Mouse (Mus musculus): ENCODE results near the gene Hipk1.
A peak's percentile ranks its signal among the peaks of the same experiment; 100 is the strongest.

The Hipk1 gene

DNA sequence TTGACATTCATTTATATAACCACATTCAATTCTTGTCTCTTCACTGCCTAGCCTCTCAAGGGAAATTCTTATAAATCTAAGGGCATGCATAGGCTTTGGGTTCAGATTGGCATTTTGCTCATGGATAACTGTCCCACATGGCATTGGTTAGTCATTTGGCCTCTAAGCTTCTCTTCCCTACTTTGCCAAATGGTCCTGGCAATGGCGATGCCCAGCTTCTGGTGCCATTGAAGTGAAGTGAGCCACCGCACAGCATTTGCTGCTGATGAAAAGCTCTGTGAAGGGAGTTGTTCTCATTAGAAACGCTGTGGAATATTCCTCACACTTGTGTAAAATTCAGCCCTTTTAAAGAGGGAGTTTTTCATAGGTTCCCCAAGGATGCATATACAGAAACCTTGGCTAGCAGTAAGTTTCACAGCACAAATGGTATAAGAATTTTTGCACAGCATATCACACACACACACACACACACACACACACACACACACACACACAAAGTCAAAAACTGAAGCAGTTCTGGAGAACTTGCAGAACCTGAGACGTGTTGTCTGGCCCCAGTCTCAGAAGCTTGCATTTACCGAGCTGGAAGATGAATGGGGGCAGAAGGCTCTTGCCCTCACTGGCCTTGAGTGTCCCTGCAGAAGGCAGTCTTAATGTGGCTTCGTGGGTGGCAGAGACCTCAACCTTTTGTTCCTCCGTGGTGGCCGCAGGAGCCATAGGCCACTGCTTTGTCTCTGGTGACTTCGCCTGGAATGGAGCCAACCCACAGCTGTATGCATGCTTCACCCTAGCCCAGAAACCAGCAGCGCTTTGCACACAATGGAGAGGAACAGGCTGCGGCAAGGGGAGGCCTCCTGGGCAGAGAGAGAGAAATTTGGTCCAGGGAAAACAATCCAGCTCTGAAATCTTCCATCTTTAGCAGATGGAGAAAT is 75.3 kb downstream of the Hipk1 start:
- DNase-seq: peak; percentile 46 to 56

DNA sequence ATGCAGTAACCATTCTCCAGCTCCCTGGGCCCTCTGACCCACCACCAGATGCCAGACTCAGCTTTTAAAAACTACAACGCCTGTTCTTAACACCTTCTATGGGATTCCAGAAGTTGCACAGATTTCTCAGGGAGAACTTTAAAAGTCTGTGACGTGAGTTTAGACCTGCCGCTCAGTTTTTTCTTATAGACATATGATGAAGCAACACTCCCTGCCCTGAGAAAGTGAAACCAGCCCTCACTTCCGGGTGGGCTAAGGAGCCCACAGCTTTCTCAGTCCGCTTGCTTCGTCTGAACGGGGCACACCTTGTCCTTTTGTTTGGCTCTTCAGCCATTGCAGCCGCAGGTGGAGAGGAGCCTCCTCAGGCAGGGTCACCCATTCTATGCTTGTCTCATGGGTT is 76.4 kb downstream of the Hipk1 start:
- no peak for DNase-seq

DNA sequence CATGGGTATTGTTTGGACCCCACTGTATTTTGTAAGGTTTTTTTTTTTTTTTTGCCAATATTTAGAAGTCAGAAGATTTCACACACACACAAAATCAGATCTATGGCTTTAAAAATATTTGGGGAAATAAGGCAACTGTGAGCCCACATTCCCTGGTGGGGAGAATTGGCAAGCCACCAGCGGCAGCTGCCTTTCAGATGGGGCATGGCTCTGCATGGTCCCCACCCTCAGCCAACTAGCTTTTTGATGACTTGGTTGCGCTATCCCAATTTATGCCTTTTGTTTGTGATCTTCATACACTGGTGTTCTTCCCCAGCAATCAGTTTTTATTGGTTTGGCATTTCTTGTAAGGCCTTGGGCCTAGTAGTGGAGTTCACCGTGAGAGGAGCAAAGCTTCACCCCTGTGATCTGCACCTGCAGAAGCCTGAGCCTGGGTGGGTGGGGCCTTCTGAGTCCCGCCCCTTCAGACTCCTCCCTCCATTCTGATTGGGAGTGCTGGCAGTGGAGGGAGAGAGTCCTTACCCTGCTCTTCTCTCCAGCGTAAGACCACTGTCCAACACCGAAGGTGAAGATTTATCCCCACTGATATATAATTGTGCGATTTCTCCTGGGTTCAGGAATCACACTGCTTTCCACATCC is 77.0 kb downstream of the Hipk1 start:
- DNase-seq: peak in 1 of 2 experiments; percentile 31

DNA sequence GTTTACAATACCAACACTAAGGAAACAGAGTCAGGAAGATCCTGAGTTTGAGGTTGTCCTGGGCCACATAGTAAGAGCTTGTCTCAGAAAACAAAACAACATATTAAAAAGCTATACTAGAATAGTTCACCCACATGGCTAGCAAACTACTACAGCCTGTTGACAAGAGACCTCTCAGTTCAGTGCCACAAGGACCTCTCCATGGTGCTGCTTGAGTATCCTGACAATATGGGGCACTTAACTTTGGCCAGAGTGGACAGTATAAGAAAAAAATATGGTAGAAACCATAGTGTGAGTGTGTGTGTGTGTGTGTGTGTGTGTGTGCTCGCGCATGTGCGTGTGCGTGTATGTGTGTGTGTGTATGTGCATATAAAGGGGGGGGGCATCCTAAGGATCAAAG is 79.2 kb downstream of the Hipk1 start:
- DNase-seq: no peak

DNA sequence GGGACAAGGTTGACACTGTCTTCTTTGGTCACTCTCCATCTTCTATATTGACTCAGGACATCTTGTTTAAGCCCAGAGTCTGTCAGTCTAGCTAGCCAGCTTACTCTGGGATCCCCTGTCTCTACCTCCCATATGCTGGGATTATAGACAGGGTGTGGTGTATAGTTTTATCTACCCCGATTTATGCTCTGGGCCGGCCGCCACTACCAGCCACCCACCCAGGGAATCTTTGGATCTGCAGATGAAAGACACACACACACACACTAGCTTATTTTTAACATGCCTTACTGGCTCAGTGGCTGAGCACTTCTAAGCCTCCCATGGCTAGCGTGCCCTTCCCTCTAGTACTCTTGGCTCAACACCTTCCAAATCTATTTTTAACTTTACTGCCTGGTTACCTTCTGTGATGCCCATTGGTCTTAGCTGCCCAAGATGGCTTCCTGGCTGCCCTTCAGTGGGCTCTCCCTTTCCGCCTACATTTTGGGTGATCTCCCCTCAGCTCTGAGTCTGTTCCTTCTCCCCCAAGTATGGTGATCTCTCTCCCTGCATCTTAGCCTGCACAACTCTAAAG is 81.8 kb downstream of the Hipk1 start:
- DNase-seq: peak in 1 of 2 experiments; percentile 22

DNA sequence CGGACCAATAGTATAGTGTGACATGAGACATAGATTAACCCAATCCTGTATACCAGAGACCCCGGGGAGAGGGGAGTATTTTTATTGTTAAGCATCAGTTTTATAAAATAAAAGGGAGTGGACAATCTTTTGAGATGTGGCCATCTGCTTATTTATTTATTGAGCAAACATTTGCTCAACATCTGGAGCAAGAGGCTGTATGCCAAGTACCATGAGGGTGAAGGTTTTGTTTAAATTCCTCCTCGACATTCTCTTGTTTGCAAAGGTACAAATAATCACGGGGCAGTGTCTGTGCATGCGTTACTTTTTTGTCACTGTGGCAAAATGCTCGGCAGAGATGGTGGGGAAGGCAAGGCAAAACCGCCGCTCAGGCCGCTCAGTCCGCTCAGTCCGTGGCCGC is 85.9 kb downstream of the Hipk1 start:
- no peak for DNase-seq

DNA sequence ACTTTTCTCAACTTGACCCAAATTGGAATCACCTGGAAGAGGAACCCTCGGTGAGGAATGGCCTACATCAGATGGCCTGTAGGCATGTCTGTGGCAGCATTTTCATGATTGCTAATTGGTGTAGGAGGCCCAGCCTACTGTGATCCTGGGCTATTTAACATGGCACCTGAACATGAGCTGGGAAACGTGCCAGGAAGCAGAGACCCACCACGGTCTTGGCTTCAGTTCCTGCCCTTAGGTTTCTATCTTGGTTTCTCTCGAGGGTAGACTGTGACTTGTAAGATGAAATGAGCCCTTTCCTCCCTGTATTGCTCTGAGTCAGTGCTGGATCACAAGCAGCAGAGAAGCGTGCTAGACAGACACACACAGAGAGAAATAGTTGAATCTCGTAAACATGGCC is 86.7 kb downstream of the Hipk1 start:
- DNase-seq: peak; percentile 73 to 77

DNA sequence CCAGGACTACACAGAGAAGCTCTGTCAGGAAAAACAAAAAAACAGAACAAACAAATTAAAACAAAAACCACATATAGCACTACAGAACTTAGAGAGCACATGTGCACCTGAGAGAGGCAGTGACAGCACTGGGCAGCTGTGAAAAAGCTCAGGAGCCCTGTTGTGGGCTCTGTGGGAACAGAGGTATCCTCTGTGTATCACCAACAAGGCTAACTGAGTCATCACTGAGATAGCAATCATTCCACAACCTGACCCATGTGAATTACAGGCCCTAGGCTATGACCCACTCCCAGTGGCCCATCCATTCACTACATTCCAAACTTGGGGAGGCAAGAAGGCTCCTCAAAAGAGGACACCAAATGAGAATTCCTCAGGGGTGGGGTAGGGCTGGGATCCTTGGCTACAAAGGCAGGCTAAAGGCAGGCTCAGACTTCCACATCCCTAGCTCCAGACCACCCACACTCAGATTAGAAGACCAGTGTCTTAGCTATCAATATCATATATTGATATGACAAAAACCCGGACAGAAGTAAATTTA is 94.9 kb downstream of the Hipk1 start:
- DNase-seq: no peak

DNA sequence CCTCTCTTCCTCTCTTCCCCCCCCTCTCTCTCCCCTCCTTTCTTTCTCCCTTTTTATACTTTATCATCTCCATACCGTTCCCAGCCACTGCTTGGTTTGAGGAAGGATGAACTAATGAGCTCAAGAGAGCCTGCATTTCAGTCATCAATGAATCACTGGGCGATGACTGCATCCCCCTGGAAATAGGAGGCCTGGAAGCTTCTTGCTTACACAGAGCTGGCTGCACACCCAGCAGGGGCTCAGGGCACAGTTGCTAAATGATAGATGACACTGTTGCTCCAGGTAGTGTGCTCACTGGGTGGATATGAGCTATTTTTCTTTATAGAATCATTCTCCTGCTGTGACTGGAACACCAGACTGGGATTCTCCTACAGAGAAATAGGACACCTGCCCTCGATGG is 95.8 kb downstream of the Hipk1 start:
- DNase-seq: no peak

DNA sequence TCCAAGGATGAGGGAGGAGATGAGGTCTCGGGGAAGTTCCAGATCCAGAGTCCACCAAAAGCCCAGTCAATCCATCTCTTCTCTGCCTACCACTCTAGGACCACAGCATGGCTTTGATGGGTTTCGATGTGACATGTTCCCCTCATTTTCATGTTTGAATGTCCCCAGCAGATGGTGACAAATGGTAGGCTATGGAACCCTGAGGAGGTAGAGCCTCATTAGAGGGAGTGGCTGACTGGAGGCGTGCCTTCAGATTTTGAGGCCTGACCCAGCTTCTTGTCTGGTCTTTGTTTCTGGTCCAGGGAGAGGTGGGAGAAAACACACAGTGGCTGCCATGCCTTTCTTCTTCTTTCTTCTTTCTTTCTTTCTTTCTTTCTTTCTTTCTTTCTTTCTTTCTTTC is 100.9 kb downstream of the Hipk1 start:
- DNase-seq: peak; percentile 24

Data from cerebellum, postnatal 14 days (tissue).